Mouse (Mus musculus) WW6 (cell line): ENCODE measurements around the gene Plekho2.

ENCODE experiments used
- DNase-seq: peaks from one replicate; pipeline ENCODE4 v3.0.0-alpha.2; 2013; ENCODE audit warnings: low read depth, low spot score

Plekho2 gene

GRCm38 (mm10) chr9:65586406-65587269 lies 6.8 kb upstream of the Plekho2 start, which contains the start of gene Pif1:
Pif1 (plus strand) TSS chr9:65587160.
- DNase-seq, result no peak

DNA sequence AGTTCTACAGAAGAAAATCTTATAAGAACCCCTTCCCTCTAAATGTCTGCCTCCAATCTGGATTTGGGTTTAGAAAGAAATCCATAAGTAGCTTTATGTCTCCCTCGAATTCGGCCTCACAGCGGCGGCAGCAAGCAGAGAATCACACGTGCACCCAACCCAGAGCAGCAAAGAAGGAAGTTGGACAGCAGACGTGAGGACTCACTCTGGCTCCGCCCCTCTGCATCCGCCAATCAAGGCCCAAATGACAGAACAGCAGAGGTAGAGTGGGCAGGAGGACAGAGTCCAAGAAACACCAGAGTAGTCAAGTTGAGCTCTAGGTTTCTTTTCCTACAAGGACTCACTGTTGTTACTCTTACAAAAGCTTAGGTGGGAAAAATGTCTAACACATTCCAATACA lies 3.2 kb upstream of the Plekho2 start:
- DNase-seq, result no peak

GRCm38 (mm10) chr9:65580401-65581256 lies 789 bp upstream of the Plekho2 start:
- DNase-seq, result no peak

DNA sequence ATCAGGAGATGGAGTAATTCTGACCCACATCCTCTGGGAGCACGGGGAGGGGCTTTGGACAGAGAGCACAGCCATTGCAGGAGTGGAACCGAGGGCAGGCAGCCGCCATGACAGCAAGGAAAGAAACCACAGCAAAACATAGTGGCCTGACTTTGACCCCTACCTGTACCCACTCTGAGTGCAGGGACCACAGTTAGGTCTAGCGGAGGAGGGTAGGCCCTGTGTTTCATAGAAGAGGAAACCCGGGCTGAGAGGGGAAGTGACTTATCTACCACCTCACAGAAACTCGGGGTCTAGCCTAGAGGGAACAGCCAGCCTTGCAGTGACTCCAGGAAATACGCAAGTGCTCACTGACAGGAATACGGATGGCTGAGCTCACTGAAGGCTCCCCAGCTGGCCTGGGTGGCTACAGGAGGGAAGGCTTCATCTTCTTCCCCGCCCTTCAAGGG lies 1.0 kb downstream of the Plekho2 start:
- DNase-seq, result no peak

GRCm38 (mm10) chr9:65577511-65578196 lies 2.2 kb downstream of the Plekho2 start:
- no peak for DNase-seq

- no peak for DNase-seq
Observed at GRCm38 (mm10) chr9:65576861-65577510, 2.9 kb downstream of the Plekho2 start.

DNA sequence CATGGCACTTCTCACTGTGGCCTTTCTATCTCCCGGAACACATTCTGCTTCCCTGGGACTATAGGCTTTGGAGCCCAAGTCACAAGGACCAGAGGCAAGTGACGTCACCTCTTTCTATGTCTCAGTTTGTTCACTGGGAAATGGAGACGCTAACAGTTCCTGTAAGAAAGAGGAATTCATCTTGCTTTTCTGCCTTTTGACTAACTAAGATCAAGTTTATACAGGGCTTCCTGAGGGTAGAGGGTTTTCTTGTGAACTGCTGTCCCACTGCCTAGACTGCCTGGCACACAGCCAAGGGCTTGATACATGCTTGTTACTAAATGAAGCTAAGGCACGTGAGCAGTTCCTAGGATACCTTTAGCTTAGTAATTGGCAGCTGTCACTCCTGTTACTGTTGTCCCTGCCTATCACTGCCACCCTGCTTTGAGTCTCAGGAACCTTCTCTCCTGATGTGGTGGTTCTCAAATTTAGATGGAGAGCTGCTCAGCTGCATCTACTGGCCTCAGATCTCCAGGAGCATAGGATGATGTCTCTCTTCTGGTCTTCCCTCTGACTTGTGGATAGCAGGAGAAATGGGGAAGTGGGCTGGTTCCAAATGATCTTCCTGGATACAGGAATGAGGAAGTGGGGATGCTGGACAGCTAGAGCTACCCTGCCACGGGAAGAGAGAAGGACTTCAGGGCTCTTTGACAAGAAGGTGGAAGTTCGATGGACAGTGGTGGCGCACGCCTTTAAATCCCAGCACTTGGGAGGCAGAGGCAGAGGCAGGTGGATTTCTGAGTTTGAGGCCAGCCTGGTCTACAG lies 4.2 kb downstream of the Plekho2 start:
- no peak for DNase-seq

GRCm38 (mm10) chr9:65574513-65575392 lies 5.1 kb downstream of the Plekho2 start:
- no peak for DNase-seq

- DNase-seq, result no peak
Observed at GRCm38 (mm10) chr9:65572837-65573236, 7.0 kb downstream of the Plekho2 start.

DNA sequence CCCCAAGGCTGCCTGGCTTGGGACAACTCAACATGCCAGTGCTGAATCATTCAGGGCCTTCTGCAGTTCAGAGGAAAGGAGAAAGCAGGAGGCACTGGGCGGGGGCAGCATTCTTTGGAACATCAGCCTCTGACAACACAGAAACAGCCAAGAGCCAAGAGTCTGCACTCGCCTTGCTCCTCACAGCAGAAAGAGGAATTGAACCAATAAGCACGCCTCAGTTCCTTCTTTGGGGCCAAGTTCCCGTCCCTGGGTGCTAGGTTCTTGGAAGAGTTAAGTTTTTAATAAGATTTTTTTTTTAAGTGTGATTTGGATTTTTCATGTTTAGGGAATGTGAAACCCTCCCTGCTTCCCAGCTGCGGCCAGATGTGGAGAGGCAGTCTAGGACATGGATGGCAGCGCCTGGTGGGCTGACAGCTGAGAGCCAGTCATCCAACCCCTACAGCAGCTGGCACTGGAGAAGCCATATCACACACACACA lies 10.3 kb downstream of the Plekho2 start:
- no peak for DNase-seq

- DNase-seq, result no peak
Observed at GRCm38 (mm10) chr9:65568787-65569186, 11.1 kb downstream of the Plekho2 start.

DNA sequence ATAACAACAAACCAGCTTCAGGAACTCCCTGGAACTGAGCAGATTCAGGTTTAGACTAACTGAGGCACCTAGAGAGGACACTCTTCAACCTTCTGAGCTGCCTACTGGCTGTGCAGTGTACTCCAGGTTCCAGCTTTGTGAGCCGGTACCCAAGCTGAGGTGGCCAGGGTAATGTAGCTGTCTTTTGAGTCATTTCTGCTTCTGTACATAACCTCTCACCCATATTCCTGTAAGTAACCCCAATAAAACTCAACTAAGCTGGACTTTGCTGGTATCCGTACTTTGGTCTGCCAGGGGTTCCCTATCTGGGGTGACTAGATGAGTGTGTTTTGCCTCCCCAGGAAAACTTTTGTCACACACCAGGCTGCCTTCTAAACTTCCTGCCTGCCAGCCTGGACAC lies 15.1 kb downstream of the Plekho2 start:
- DNase-seq, result no peak

DNA sequence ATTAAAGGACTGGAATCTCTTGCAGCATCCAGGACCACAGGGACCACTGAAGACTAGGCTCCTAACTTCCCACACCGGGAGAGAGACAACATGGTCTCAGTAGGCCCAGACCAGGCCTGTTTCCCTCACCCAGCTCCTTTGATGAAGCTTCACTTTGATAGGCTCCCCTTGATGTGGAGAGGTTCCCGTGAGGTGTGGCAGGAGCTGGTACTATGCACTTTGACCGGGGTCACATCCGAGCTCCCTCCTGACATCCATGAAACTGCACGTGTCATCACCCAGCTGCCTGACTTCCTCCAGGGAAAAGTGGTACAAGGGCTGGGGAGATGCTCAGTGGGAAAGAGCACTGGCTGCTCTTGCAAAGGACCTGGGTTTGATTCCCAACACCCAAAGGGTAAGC lies 16.8 kb downstream of the Plekho2 start:
- no peak for DNase-seq

DNA sequence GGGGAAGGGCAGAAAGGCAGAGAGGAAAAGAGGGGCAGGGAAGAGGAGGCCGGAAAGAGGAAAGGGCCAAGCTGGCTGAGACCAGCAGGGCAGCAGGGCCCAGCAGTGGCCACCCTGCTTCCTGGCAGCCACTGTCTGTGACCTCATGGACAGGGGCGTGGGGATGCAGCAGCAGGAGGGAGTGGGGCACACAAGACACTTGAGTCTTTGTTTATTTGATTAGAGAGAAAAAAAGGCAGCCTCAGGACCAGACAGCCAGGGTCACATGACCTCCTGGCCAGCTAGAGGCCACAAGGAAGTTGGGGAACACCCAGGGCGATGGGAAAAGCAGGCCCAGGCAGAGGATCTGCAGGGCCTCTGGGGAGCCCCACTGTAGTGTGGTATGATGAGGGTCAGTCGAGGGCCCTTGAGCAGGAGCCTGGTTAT lies 17.7 kb downstream of the Plekho2 start:
- no peak for DNase-seq

DNA sequence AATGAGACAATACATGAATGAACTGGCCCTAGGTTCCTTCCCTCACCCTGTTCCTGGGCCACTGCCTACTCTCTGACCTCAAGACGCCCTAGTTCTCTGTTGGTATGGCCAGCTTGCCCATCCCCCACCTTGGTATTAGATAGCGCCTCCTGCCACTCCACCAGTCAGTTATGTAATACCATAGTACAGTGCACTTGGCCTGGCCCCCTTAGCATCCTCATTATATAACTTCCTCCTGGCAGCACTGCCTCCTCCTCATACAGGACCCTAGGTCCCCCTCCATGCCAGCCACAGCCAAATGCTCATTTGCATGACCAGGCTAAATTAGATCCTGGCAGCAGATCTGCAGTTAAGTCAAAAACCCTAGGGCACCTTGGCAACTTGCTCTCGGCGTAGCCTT lies 18.8 kb downstream of the Plekho2 start:
- DNase-seq, result no peak

- DNase-seq, result no peak
Observed at GRCm38 (mm10) chr9:65558806-65559205, 21.0 kb downstream of the Plekho2 start.

DNA sequence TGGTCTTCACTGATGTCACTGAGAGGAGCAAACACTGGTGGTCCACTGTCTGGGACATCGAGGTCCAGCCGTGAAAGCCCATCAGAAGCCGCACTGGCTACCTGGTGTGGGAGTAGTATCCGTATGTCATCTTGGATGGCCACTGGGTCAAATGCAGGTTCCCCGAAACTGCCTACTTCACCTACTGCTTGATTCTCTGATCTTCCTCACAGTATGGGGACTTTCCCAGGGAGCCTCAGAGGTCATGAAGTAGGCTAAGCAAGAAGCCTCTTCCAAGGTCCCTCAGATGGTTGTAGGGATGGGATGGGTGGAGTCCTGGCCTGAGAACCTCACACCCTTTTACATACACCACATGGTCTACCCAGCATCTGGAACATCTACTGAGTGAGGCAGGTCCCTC lies 22.9 kb downstream of the Plekho2 start:
- DNase-seq, result no peak

GRCm38 (mm10) chr9:65556349-65556748 lies 23.5 kb downstream of the Plekho2 start:
- no peak for DNase-seq

DNA sequence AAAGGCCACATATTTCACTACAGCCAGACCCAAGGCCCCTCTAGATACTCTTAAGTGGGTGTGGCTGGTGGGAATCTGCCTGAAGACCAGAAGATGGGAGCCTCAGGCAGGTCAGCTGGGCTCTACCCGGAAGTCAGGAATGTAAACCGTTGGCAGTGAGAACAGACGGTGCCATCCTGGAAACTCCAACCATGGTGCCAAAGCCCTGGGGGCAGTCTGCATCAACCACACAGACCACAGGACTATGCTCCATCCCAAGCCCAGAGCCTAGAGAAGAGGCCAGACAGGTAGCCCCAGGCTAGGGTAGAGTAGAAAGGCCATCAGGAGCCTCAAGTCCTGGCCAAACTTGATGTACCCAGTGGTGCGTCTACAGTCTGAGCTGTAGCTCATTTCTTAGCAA lies 24.2 kb downstream of the Plekho2 start:
- DNase-seq, result no peak
